Mouse (Mus musculus): ENCODE measurements around the gene Afdn.

DNA sequence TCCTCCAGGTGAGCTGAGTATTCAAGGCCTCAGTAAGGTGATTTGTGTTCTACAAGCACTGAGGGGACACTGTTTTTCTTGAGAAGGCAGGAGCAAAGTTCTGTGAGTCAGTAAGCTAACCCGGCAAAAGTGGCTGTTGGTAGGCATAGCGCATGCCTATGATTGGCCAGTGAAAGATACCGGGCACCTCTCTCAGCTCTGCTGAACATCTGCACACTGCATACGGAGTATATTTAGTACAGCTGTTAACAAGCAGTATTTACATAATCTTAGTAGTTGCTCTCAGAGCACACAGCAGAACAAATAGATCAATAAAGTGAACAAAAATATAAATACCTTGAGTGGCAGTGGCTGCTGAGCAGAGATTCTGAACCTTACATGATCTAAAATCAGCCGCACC lies 146.7 kb downstream of the Afdn start:
- TF ChIP-seq CTCF (IDR thresholded peaks at IDR 0.05; ENCODE audit: low read depth) = no peak
- TF ChIP-seq EP300 (IDR thresholded peaks at IDR 0.05; ENCODE audit: low read depth) = no peak

Measured in heart, postnatal 0 days (tissue).